Mouse (Mus musculus): ENCODE measurements at regions not wholly inside any gene's neighbourhood (a gene's known extent, or its start where the extent isn't known, plus 50 kb on each side); places are given as distances from the start of the nearest gene placed in this dataset.

DNA sequence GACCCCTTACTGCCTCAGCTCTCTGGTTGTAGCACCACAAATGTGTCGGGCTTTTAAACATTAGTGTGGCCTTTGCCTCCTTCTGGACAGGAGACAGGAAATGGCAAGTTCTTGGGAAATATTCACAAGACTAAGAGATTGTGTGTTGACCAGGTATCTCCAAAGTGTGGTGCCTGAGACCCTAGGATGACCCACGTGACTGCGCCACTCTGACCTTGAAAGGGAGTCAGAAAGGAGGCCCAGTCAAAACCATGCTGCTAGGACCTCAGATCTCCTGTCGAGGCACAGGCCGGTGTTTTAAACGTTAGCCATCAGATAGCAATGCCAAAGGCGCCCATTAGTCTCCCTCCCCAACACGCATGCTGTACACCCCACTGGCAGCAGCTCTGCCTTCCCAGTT is 100.1 kb upstream of the Ret start:
- Histone ChIP-seq H3K27me3 (ENCODE audit: control insufficient read depth, insufficient read depth, low read depth, low read length) (no peaks in the 10 kb centered on the region), H3K36me3 (ENCODE audit: control insufficient read depth, insufficient read depth, low read length) (no peaks in the 10 kb centered on the region), H3K4me1 (ENCODE audit: control insufficient read depth, insufficient read depth, low read length) (peaks cover 5% of the 10 kb centered on the region; the same call in 1 of the 2 replicates), H3K27ac (ENCODE audit: low read length) (no peak overlapping the region), H3K9ac (ENCODE audit: low read depth, low read length) (no peak overlapping the region), H3K9me3 (replicated peaks; ENCODE audit: control insufficient read depth, low read length, poor library complexity, severe bottlenecking) (no peaks in the 10 kb centered on the region), H3K4me3 (ENCODE audit: low read depth, low read length) (no peak overlapping the region), H3K4me2 (ENCODE audit: low read length) (no peak overlapping the region)
- WGBS = 87% methylated on average over 8 of the region's 8 CpGs
- ATAC-seq = no peak

DNA sequence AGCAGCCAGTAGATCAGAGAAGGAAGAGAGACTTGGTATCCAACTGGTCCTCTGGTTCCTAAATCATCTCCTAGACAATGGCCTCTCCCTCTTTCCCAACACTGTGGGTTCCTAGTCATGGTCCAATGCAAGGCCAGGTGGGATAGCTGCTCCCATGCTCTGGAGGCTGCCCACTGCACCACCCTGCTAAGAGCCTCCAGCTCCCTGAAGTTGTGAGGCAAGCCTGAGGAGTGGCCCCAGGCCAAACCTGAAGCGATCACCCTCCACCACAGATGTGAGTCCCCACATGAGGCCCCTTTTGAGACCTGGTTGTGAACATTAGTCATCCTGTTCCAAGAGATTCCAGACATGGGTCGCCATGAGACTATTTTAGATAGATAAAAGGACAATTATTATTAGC is 96.5 kb upstream of the Ret start:
- Histone ChIP-seq H3K4me3 (ENCODE audit: low read depth, low read length) (no peak overlapping the region), H3K27me3 (ENCODE audit: control insufficient read depth, insufficient read depth, low read depth, low read length) (no peaks in the 10 kb centered on the region), H3K27ac (ENCODE audit: low read length) (no peak overlapping the region), H3K36me3 (ENCODE audit: control insufficient read depth, insufficient read depth, low read length) (no peaks in the 10 kb centered on the region), H3K9ac (ENCODE audit: low read depth, low read length) (no peak overlapping the region), H3K4me2 (ENCODE audit: low read length) (no peak overlapping the region), H3K4me1 (ENCODE audit: control insufficient read depth, insufficient read depth, low read length) (no peaks in the 10 kb centered on the region), H3K9me3 (replicated peaks; ENCODE audit: control insufficient read depth, low read length, poor library complexity, severe bottlenecking) (no peaks in the 10 kb centered on the region)
- WGBS = 83% methylated on average over 2 of the region's 2 CpGs
- ATAC-seq = no peak

GRCm38 (mm10) chr6:118292928-118293327 is 95.4 kb upstream of the Ret start:
- 57% methylated on average over 2 of the region's 2 CpGs for WGBS
- H3K27me3 ChIP-seq (ENCODE audit: control insufficient read depth, insufficient read depth, low read depth, low read length) = no peaks in the 10 kb centered on the region
- no peaks in the 10 kb centered on the region for H3K36me3 ChIP-seq (ENCODE audit: control insufficient read depth, insufficient read depth, low read length)
- no peak overlapping the region for H3K4me3 ChIP-seq (ENCODE audit: low read depth, low read length)
- H3K4me1 ChIP-seq (ENCODE audit: control insufficient read depth, insufficient read depth, low read length) = no peaks in the 10 kb centered on the region
- H3K9me3 ChIP-seq (replicated peaks; ENCODE audit: control insufficient read depth, low read length, poor library complexity, severe bottlenecking) = no peaks in the 10 kb centered on the region
- no peak for ATAC-seq
- H3K9ac ChIP-seq (ENCODE audit: low read depth, low read length) = no peak overlapping the region
- no peak overlapping the region for H3K27ac ChIP-seq (ENCODE audit: low read length)
- H3K4me2 ChIP-seq (ENCODE audit: low read length) = no peak overlapping the region

DNA sequence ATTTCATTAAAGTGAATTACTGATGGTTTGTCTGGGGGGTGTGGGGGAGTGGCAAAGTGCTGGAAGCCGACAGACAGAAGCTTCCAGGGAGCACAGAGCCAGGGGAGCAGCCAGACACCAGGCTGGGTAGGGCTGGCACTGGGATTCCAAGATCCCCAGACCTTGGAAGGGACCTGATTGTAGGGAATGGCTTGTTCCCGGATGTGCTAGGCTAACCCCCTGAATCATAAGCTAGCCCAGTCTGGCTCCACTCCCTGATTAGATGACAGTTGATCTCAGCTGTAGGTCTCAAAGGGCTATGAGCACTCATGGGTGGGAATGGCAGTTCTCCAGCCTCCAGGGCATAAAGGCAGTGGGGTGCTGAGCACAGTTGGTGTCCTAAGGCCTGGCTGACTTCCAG is 94.8 kb upstream of the Ret start:
- Histone ChIP-seq H3K27ac (ENCODE audit: low read length) (no peak overlapping the region), H3K4me3 (ENCODE audit: low read depth, low read length) (no peak overlapping the region), H3K27me3 (ENCODE audit: control insufficient read depth, insufficient read depth, low read depth, low read length) (no peaks in the 10 kb centered on the region), H3K36me3 (ENCODE audit: control insufficient read depth, insufficient read depth, low read length) (no peaks in the 10 kb centered on the region), H3K4me2 (ENCODE audit: low read length) (no peak overlapping the region), H3K9ac (ENCODE audit: low read depth, low read length) (no peak overlapping the region), H3K4me1 (ENCODE audit: control insufficient read depth, insufficient read depth, low read length) (no peaks in the 10 kb centered on the region), H3K9me3 (replicated peaks; ENCODE audit: control insufficient read depth, low read length, poor library complexity, severe bottlenecking) (no peaks in the 10 kb centered on the region)
- WGBS = 81% methylated on average over 2 of the region's 2 CpGs
- ATAC-seq = no peak

DNA sequence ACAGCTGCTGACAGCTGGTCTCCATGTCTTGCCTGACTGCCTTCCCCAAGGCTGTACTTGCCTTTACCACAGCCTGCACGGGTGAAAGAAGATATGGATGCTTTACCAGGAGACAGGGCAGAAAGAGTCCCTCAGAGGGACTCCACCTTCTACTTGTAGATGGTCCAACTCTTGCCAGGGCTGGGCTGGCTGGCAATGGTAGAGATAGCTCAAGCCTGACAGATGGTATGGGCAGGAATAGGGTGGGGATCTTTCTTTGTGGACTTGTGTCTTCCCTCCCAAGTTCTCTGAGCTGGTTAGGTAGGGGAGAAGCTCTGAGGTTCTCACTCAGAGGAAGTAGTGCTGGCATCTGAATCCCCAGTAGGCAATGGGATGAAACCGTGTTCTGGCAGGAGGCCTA is 93.9 kb upstream of the Ret start:
- 73% methylated on average over 2 of the region's 2 CpGs for WGBS
- H3K4me3 ChIP-seq (ENCODE audit: low read depth, low read length) = no peak overlapping the region
- H3K4me1 ChIP-seq (ENCODE audit: control insufficient read depth, insufficient read depth, low read length) = no peaks in the 10 kb centered on the region
- no peak overlapping the region for H3K27ac ChIP-seq (ENCODE audit: low read length)
- H3K9me3 ChIP-seq (replicated peaks; ENCODE audit: control insufficient read depth, low read length, poor library complexity, severe bottlenecking) = no peaks in the 10 kb centered on the region
- H3K36me3 ChIP-seq (ENCODE audit: control insufficient read depth, insufficient read depth, low read length) = no peaks in the 10 kb centered on the region
- no peak overlapping the region for H3K4me2 ChIP-seq (ENCODE audit: low read length)
- no peak overlapping the region for H3K9ac ChIP-seq (ENCODE audit: low read depth, low read length)
- no peak for ATAC-seq
- H3K27me3 ChIP-seq (ENCODE audit: control insufficient read depth, insufficient read depth, low read depth, low read length) = no peaks in the 10 kb centered on the region

- WGBS = 66% methylated on average over 7 of the region's 7 CpGs
- no peak overlapping the region for H3K4me3 ChIP-seq (ENCODE audit: low read depth, low read length)
- no peaks in the 10 kb centered on the region for H3K4me1 ChIP-seq (ENCODE audit: control insufficient read depth, insufficient read depth, low read length)
- H3K36me3 ChIP-seq (ENCODE audit: control insufficient read depth, insufficient read depth, low read length) = no peaks in the 10 kb centered on the region
- no peaks in the 10 kb centered on the region for H3K9me3 ChIP-seq (replicated peaks; ENCODE audit: control insufficient read depth, low read length, poor library complexity, severe bottlenecking)
- H3K27me3 ChIP-seq (ENCODE audit: control insufficient read depth, insufficient read depth, low read depth, low read length) = no peaks in the 10 kb centered on the region
- no peak for ATAC-seq
- H3K9ac ChIP-seq (ENCODE audit: low read depth, low read length) = no peak overlapping the region
- no peak overlapping the region for H3K27ac ChIP-seq (ENCODE audit: low read length)
- no peak overlapping the region for H3K4me2 ChIP-seq (ENCODE audit: low read length)
Measured at GRCm38 (mm10) chr6:118285246-118285645, 87.7 kb upstream of the Ret start.

- no peak for ATAC-seq
- Histone ChIP-seq H3K36me3 (ENCODE audit: control insufficient read depth, insufficient read depth, low read length) (no peaks in the 10 kb centered on the region), H3K4me1 (ENCODE audit: control insufficient read depth, insufficient read depth, low read length) (no peaks in the 10 kb centered on the region), H3K9ac (ENCODE audit: low read depth, low read length) (no peak overlapping the region), H3K4me3 (ENCODE audit: low read depth, low read length) (no peak overlapping the region), H3K27ac (ENCODE audit: low read length) (no peak overlapping the region), H3K27me3 (ENCODE audit: control insufficient read depth, insufficient read depth, low read depth, low read length) (no peaks in the 10 kb centered on the region), H3K4me2 (ENCODE audit: low read length) (no peak overlapping the region), H3K9me3 (replicated peaks; ENCODE audit: control insufficient read depth, low read length, poor library complexity, severe bottlenecking) (no peaks in the 10 kb centered on the region)
- WGBS = 86% methylated on average over 13 of the region's 13 CpGs
Measured at GRCm38 (mm10) chr6:118283949-118284568, 86.5 kb upstream of the Ret start.

GRCm38 (mm10) chr6:118263951-118264350 is 66.4 kb upstream of the Ret start:
- Histone ChIP-seq H3K9me3 (replicated peaks; ENCODE audit: control insufficient read depth, low read length, poor library complexity, severe bottlenecking) (no peaks in the 10 kb centered on the region), H3K4me1 (ENCODE audit: control insufficient read depth, insufficient read depth, low read length) (no peaks in the 10 kb centered on the region), H3K9ac (ENCODE audit: low read depth, low read length) (no peak overlapping the region), H3K36me3 (ENCODE audit: control insufficient read depth, insufficient read depth, low read length) (no peaks in the 10 kb centered on the region), H3K4me2 (ENCODE audit: low read length) (no peak overlapping the region), H3K27me3 (ENCODE audit: control insufficient read depth, insufficient read depth, low read depth, low read length) (no peaks in the 10 kb centered on the region), H3K4me3 (ENCODE audit: low read depth, low read length) (no peak overlapping the region), H3K27ac (ENCODE audit: low read length) (no peak overlapping the region)
- WGBS = 7% methylated on average over 6 of the region's 6 CpGs
- ATAC-seq = no peak

- Histone ChIP-seq H3K36me3 (ENCODE audit: control insufficient read depth, insufficient read depth, low read length) (no peaks in the 10 kb centered on the region), H3K9ac (ENCODE audit: low read depth, low read length) (no peak overlapping the region), H3K27me3 (ENCODE audit: control insufficient read depth, insufficient read depth, low read depth, low read length) (no peaks in the 10 kb centered on the region), H3K4me3 (ENCODE audit: low read depth, low read length) (no peak overlapping the region), H3K4me1 (ENCODE audit: control insufficient read depth, insufficient read depth, low read length) (no peaks in the 10 kb centered on the region), H3K4me2 (ENCODE audit: low read length) (no peak overlapping the region), H3K27ac (ENCODE audit: low read length) (no peak overlapping the region), H3K9me3 (replicated peaks; ENCODE audit: control insufficient read depth, low read length, poor library complexity, severe bottlenecking) (no peaks in the 10 kb centered on the region)
- WGBS = 70% methylated on average over 5 of the region's 5 CpGs
- ATAC-seq = no peak
Measured at GRCm38 (mm10) chr6:118259881-118260280, 62.4 kb upstream of the Ret start.
